Mouse (Mus musculus): ENCODE results near the gene Agap3. TPM values are rescaled to one million over a fixed set of nuclear protein-coding genes. Genes with fewer than 3 reads are reported as not detected.
A peak's percentile ranks its signal among the peaks of the same experiment; 100 is the strongest.

The Agap3 gene
- polyA plus RNA-seq, 1 experiment from 2014 or later, result 72.0 TPM

DNA sequence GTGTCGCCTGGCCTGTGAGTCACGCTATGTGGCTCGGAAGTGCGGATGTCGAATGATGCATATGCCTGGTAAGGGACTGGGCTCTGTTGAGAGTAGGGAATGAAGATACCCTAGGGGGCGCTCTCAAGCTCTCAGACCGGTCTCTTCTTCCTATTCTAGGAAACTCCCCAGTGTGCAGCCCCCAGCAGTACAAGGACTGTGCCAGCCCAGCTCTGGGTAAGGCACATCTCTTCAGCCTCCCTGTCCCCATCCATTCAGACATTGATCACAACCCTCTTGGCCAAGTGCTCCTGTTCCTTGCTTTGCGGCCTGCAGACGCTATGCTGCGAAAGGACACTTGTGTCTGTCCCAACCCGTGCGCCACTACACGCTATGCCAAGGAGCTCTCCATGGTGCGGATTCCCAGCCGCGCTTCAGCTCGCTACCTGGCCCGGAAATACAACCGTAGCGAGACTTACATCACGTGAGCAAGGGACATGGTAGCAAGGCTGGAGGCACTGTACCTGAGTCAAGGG lies 35.7 kb upstream of the Agap3 start:
- no peaks in the 10 kb centered on the region for H3K9me3 ChIP-seq (ENCODE audit: control insufficient read depth, low read length)
- ATAC-seq (ENCODE audit: insufficient read depth, low FRiP score, low TSS enrichment), result peak; percentile 67; the same call in 1 of the 2 replicates
- H3K4me2 ChIP-seq (ENCODE audit: low read depth), result no peak overlapping the region
- no peak overlapping the region for H3K27ac ChIP-seq (ENCODE audit: low read depth, low read length)
- H3K27me3 ChIP-seq (ENCODE audit: control insufficient read depth, insufficient read depth, low read length), result no peaks in the 10 kb centered on the region
- 3% methylated on average over 21 of the region's 21 CpGs for WGBS
- DNase-seq (ENCODE audit: low spot score), result peak; percentile 71
- no peak overlapping the region for H3K9ac ChIP-seq (ENCODE audit: low read length)
- H3K4me3 ChIP-seq (ENCODE audit: low read depth, low read length), result no peak overlapping the region
- 0 out of 2 replicates have a peak, but pooled peaks cover 4% of the 10 kb centered on the region for H3K36me3 ChIP-seq (ENCODE audit: control insufficient read depth, insufficient read depth, low read length)
- H3K4me1 ChIP-seq (ENCODE audit: control insufficient read depth, insufficient read depth, low read length), result peaks cover 4% of the 10 kb centered on the region; the same call in 1 of the 2 replicates

DNA sequence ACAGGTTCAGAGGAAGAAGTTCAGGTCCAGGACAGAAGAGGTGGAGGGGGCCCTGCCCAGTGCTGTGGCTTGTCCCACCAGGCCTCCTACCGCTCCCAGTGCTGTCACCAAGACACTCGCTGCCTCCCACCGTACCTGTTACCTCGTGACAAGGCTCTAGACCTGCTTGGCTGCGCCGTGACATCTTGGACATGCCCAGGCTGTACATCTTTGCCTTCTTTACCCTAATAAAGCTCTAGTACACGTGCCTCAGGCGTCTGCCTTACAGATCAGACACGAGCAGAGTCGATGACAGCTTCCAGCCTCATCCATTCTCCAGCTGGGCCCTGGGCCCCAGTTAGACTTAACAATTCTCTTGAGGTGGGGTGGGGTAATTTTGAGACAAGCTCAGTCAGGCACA lies 34.4 kb upstream of the Agap3 start:
- 88% methylated on average over 10 of the region's 10 CpGs for WGBS
- ATAC-seq (ENCODE audit: insufficient read depth, low FRiP score, low TSS enrichment) (no peak), DNase-seq (ENCODE audit: low spot score) (no peak)
- Histone ChIP-seq H3K4me1 (ENCODE audit: control insufficient read depth, insufficient read depth, low read length) (peaks cover 8% of the 10 kb centered on the region), H3K36me3 (ENCODE audit: control insufficient read depth, insufficient read depth, low read length) (0 out of 2 replicates have a peak, but pooled peaks cover 4% of the 10 kb centered on the region), H3K4me2 (ENCODE audit: low read depth) (no peak overlapping the region), H3K4me3 (ENCODE audit: low read depth, low read length) (no peak overlapping the region), H3K9ac (ENCODE audit: low read length) (no peak overlapping the region), H3K9me3 (ENCODE audit: control insufficient read depth, low read length) (no peaks in the 10 kb centered on the region), H3K27me3 (ENCODE audit: control insufficient read depth, insufficient read depth, low read length) (no peaks in the 10 kb centered on the region), H3K27ac (ENCODE audit: low read depth, low read length) (no peak overlapping the region)

DNA sequence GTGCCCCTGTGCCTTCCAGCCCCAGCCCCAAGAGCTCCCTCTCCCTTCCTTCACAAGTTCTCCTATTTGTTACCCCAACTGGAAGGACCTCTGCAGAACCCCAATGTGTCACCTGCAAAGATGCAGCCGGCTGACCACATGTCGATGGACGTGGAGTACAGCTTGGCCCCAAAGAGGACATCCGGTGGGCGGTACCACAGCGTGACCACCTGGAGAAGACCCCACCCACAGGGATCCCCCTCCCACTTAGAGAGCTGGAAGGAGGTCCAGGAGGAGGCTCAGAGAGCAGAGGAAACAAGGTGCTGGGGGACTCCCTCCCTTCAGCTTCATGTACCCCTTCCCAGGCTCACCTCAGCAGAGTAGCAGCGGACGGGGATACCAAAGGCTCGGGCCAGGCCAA lies 31.6 kb upstream of the Agap3 start:
- Histone ChIP-seq H3K9me3 (ENCODE audit: control insufficient read depth, low read length) (no peaks in the 10 kb centered on the region), H3K36me3 (ENCODE audit: control insufficient read depth, insufficient read depth, low read length) (0 out of 2 replicates have a peak, but pooled peaks cover 4% of the 10 kb centered on the region), H3K4me1 (ENCODE audit: control insufficient read depth, insufficient read depth, low read length) (peaks cover 12% of the 10 kb centered on the region), H3K27me3 (ENCODE audit: control insufficient read depth, insufficient read depth, low read length) (no peaks in the 10 kb centered on the region), H3K4me2 (ENCODE audit: low read depth) (no peak overlapping the region), H3K9ac (ENCODE audit: low read length) (no peak overlapping the region), H3K4me3 (ENCODE audit: low read depth, low read length) (no peak overlapping the region), H3K27ac (ENCODE audit: low read depth, low read length) (no peak overlapping the region)
- ATAC-seq (ENCODE audit: insufficient read depth, low FRiP score, low TSS enrichment) (no peak), DNase-seq (ENCODE audit: low spot score) (no peak)
- 82% methylated on average over 9 of the region's 9 CpGs for WGBS

DNA sequence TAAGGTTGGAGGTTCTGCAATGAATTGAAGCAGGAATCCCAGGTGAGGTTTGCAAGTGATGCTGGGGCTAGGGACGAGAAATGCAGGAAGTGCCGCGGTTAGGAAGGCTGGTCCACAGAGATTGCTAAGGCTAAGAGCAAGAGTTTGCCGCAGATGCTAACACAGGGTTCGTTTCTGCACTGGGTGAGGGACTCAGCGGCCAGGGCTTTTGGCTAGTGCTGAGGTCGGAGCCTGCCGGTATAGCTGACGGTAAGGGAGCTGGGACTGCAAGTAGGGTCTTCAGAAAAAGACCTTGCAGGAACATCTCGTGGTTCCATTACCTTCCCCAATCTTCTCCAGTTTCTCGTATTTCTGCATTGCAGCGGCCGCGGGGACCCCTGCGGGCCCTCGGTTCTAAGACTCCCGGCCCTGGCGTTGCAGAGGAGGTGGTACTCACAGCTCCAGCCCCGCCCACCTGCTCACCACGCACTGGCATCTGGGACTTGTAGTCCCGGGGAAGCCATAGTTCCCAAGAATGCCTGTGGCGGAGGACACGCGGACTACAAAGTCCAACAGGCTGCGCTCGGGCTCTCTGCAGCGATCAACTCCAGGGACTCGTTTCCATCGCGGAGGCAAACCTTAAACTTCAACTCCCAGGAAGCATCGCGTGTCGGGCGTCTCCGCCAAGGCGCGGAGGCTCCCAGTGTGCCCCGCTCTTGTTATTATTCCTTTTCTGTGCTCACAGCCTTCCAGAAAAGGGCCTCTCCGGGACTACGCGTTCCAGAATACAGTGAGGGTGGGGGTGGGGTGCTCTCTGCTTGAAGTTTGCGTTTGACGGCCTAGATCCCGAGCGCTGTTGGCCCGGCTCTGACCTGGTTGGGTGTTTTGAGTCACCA lies 28.6 kb upstream of the Agap3 start, which contains the start of the genes Cdk5 and Slc4a2:
Gene Cdk5 (minus strand): TSS at position 402 of the 875 bp plus-strand sequence.
Gene Slc4a2 (plus strand): TSS at position 709 of the 875 bp plus-strand sequence.
- DNase-seq (ENCODE audit: low spot score) (peak; percentile 99), ATAC-seq (ENCODE audit: insufficient read depth, low FRiP score, low TSS enrichment) (peak; percentile 92)
- peaks cover 36% of the 10 kb centered on the region for H3K4me1 ChIP-seq (ENCODE audit: control insufficient read depth, insufficient read depth, low read length)
- H3K9me3 ChIP-seq (ENCODE audit: control insufficient read depth, low read length), result no peaks in the 10 kb centered on the region
- under 1% methylated on average over 46 of the region's 46 CpGs for WGBS
- peak within 1 kb of the TSS; percentile 78 for H3K27ac ChIP-seq (ENCODE audit: low read depth, low read length)
- no peaks in the 10 kb centered on the region for H3K27me3 ChIP-seq (ENCODE audit: control insufficient read depth, insufficient read depth, low read length)
- peak within 1 kb of the TSS; percentile 76 for H3K9ac ChIP-seq (ENCODE audit: low read length)
- H3K4me2 ChIP-seq (ENCODE audit: low read depth), result peak within 1 kb of the TSS; percentile 78
- H3K4me3 ChIP-seq (ENCODE audit: low read depth, low read length), result peak within 1 kb of the TSS; percentile 61
- peaks cover 4% of the 10 kb centered on the region; the same call in 1 of the 2 replicates for H3K36me3 ChIP-seq (ENCODE audit: control insufficient read depth, insufficient read depth, low read length)

DNA sequence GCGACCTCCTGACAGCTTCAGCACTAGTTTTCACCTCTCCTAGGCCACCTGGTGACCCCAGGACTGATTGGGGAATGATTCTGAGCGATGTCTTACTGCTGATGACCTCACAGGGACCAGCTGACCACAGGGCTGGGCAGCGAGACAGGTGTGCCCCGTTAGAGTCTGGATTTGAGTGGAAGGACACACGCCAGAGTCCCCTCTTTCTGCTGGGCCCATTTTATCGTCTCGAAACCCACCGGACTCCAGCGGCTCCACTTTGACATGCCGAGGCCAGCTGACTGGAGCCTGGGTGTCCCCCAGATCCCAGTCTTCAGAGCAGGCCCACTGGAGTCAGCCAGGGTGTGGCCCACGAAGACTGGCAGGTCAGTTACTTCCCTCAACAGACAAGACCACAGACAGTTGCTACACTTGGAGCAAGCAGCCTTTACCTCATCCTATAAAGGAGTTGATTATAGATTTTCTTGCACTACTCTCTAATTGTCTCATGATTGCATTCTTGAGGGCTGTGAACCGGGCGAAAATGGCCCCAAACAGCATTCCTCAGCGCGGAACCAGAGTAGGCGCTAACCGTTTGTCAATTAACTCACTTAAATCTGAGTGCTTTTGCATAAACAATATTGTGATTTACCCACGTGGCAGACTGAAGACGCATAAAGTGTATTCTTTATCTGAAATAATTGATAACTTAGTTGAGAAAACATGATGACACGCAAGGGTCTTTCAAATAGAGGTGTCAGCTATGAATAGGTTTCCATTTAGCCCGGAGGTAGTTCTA lies 27.8 kb upstream of the Agap3 start:
- H3K9me3 ChIP-seq (ENCODE audit: control insufficient read depth, low read length), result no peaks in the 10 kb centered on the region
- H3K27me3 ChIP-seq (ENCODE audit: control insufficient read depth, insufficient read depth, low read length), result no peaks in the 10 kb centered on the region
- H3K4me2 ChIP-seq (ENCODE audit: low read depth), result peak overlapping the region; percentile 78
- H3K36me3 ChIP-seq (ENCODE audit: control insufficient read depth, insufficient read depth, low read length), result peaks cover 2% of the 10 kb centered on the region; the same call in 1 of the 2 replicates
- H3K4me1 ChIP-seq (ENCODE audit: control insufficient read depth, insufficient read depth, low read length), result peaks cover 36% of the 10 kb centered on the region
- ATAC-seq (ENCODE audit: insufficient read depth, low FRiP score, low TSS enrichment) (peak; percentile 10; the same call in 1 of the 2 replicates), DNase-seq (ENCODE audit: low spot score) (no peak)
- 16% methylated on average over 21 of the region's 21 CpGs for WGBS
- H3K9ac ChIP-seq (ENCODE audit: low read length), result peak overlapping the region; percentile 55
- peak overlapping the region; percentile 78 for H3K27ac ChIP-seq (ENCODE audit: low read depth, low read length)
- peak overlapping the region; percentile 29 for H3K4me3 ChIP-seq (ENCODE audit: low read depth, low read length)

DNA sequence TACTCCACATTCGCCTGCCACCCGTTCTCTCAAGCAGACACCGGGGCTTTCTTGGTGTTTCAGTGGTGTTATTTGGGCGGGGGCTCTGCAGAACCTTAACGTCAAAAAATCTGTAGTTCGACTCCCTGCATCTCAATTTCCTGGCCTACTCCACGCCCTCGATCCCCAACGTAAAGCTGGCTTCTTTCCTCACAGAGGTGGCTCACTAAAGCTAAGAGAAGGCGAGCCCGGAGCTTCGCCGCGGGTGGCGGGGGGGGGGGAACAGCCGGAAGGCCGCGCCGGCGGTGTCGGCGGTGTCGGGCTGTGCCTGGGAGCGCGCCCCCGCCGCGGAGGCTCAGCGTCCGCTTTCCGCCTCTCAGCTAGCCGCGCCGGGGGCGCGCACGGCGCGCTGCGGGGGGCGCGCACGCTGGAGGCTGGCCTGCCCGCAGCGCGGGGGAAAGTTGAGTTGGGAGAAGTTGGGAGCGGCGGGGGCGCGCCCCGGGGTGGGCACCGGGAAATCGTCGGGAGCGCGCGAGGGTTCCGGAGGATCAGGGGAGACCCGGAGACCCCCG lies 27.0 kb upstream of the Agap3 start:
- H3K9me3 ChIP-seq (ENCODE audit: control insufficient read depth, low read length), result no peaks in the 10 kb centered on the region
- H3K27me3 ChIP-seq (ENCODE audit: control insufficient read depth, insufficient read depth, low read length), result no peaks in the 10 kb centered on the region
- H3K36me3 ChIP-seq (ENCODE audit: control insufficient read depth, insufficient read depth, low read length), result no peaks in the 10 kb centered on the region; the same call in 1 of the 2 replicates
- H3K9ac ChIP-seq (ENCODE audit: low read length), result peak overlapping the region; percentile 58
- H3K4me2 ChIP-seq (ENCODE audit: low read depth), result peak overlapping the region; percentile 78
- under 1% methylated on average over 52 of the region's 60 CpGs for WGBS
- DNase-seq (ENCODE audit: low spot score), result peak; percentile 92
- peak overlapping the region; percentile 29; the same call in 1 of the 2 replicates for H3K27ac ChIP-seq (ENCODE audit: low read depth, low read length)
- no peak for ATAC-seq (ENCODE audit: insufficient read depth, low FRiP score, low TSS enrichment)
- H3K4me1 ChIP-seq (ENCODE audit: control insufficient read depth, insufficient read depth, low read length), result peaks cover 36% of the 10 kb centered on the region
- peak overlapping the region; percentile 54 for H3K4me3 ChIP-seq (ENCODE audit: low read depth, low read length)

DNA sequence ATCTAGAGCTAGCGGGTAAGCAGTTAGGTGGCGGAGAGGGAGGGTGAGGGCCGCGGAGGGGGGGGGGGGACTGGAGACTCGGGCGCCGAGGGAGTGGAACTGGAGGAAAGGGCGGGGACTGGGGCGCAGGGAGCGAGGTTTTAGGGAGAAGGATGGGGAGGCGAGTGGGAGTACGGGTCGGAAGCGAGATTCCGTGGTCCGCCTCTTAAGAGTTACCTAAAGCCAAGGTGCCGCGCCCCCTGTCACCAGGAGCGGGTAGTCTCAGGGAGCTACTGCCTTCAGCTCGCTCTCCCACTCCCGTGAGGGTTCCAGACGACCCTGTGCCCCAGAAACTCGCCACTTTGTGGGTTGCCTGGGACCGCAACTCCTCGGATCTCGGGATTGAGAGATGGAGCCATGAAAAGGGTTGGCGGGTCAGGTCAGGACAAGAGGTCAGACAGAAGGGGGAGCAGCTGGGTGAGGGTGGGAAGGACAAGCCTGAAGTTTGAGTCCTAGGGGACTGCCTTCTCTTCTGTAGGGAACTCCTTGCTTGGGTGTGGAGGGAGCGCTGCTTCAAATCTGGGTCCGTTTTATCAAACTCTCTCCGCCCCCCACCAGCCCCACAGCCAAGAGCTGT lies 26.4 kb upstream of the Agap3 start:
- ATAC-seq (ENCODE audit: insufficient read depth, low FRiP score, low TSS enrichment) (no peak), DNase-seq (ENCODE audit: low spot score) (peak; percentile 66)
- WGBS, result 1% methylated on average over 21 of the region's 30 CpGs

DNA sequence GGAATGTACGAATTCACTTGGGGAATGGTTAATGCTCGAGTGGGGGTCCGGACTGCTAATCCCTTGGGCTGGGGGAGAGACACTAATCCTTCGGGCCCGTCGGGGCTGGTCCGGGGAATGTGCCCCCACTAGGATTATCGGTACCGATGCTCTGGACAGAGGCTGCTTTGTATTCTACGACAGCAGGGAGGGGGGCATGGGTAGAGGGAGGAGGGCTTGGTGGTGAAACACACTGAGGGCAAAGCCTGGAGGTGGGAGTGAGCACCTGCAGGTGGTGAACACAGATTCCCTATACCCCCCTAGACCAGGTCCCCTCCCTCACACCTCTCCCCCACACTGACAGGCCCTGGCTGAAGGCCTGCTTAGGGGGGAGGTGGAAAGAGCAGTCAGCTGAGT lies 25.9 kb upstream of the Agap3 start:
- 1% methylated on average over 10 of the region's 10 CpGs for WGBS
- H3K9ac ChIP-seq (ENCODE audit: low read length), result peak overlapping the region; percentile 26; the same call in 1 of the 2 replicates
- no peak for DNase-seq (ENCODE audit: low spot score)
- peak overlapping the region; percentile 54 for H3K4me3 ChIP-seq (ENCODE audit: low read depth, low read length)
- H3K36me3 ChIP-seq (ENCODE audit: control insufficient read depth, insufficient read depth, low read length), result peaks cover 2% of the 10 kb centered on the region
- H3K27ac ChIP-seq (ENCODE audit: low read depth, low read length), result no peak overlapping the region
- no peak for ATAC-seq (ENCODE audit: insufficient read depth, low FRiP score, low TSS enrichment)
- H3K9me3 ChIP-seq (ENCODE audit: control insufficient read depth, low read length), result no peaks in the 10 kb centered on the region
- H3K4me2 ChIP-seq (ENCODE audit: low read depth), result peak overlapping the region; percentile 78
- peaks cover 36% of the 10 kb centered on the region for H3K4me1 ChIP-seq (ENCODE audit: control insufficient read depth, insufficient read depth, low read length)
- H3K27me3 ChIP-seq (ENCODE audit: control insufficient read depth, insufficient read depth, low read length), result no peaks in the 10 kb centered on the region

More for the DNA sequence above, 26.4 kb upstream of the Agap3 start:
- peak overlapping the region; percentile 29; the same call in 1 of the 2 replicates for H3K27ac ChIP-seq (ENCODE audit: low read depth, low read length)
- no peaks in the 10 kb centered on the region for H3K9me3 ChIP-seq (ENCODE audit: control insufficient read depth, low read length)
- H3K4me2 ChIP-seq (ENCODE audit: low read depth), result peak overlapping the region; percentile 78
- peaks cover 36% of the 10 kb centered on the region for H3K4me1 ChIP-seq (ENCODE audit: control insufficient read depth, insufficient read depth, low read length)
- H3K36me3 ChIP-seq (ENCODE audit: control insufficient read depth, insufficient read depth, low read length), result no peaks in the 10 kb centered on the region; the same call in 1 of the 2 replicates
- peak overlapping the region; percentile 58 for H3K9ac ChIP-seq (ENCODE audit: low read length)
- no peaks in the 10 kb centered on the region for H3K27me3 ChIP-seq (ENCODE audit: control insufficient read depth, insufficient read depth, low read length)
- H3K4me3 ChIP-seq (ENCODE audit: low read depth, low read length), result peak overlapping the region; percentile 54
